Mouse (Mus musculus): ENCODE measurements around the gene Gpr107.

The Gpr107 gene

GRCm38 (mm10) chr2:31200051-31200450 is 47.9 kb downstream of the Gpr107 start:
- DNase-seq (ENCODE audit: low read depth, low spot score): no peak

- DNase-seq (ENCODE audit: low read depth, low spot score): no peak
These were observed 49.7 kb downstream of the Gpr107 start for GRCm38 (mm10) chr2:31201851-31202250.

DNA sequence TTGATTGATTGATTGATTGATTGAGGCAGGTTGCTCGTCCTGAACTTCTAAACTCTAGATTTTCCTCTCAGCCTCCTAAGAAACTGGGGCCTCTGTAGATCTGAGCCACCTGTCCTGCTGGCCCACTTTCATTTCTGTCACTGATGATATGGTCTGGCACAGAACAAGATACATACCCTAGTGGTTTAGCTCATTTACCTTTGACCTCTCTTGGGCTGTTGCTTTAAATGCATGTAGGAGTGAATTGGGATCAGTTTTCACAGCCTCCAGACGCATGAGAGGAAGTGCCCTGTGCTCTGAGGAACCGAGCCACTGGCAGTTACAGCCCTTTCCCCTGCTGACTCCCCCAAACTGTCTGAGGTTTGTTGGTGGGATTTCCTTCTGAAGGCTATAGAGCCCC is 50.2 kb downstream of the Gpr107 start:
- no peak for DNase-seq (ENCODE audit: low read depth, low spot score)

- DNase-seq (ENCODE audit: low read depth, low spot score): no peak
These were observed 50.8 kb downstream of the Gpr107 start for GRCm38 (mm10) chr2:31202956-31203355.

GRCm38 (mm10) chr2:31204677-31205076 is 52.6 kb downstream of the Gpr107 start:
- DNase-seq (ENCODE audit: low read depth, low spot score): no peak

- no peak for DNase-seq (ENCODE audit: low read depth, low spot score)
These were observed 54.1 kb downstream of the Gpr107 start for GRCm38 (mm10) chr2:31206211-31206610.

- DNase-seq (ENCODE audit: low read depth, low spot score): no peak
These were observed 54.8 kb downstream of the Gpr107 start for GRCm38 (mm10) chr2:31206882-31207281.

GRCm38 (mm10) chr2:31208544-31209142 is 56.5 kb downstream of the Gpr107 start:
- no peak for DNase-seq (ENCODE audit: low read depth, low spot score)

GRCm38 (mm10) chr2:31209525-31209924 is 57.4 kb downstream of the Gpr107 start:
- no peak for DNase-seq (ENCODE audit: low read depth, low spot score)

GRCm38 (mm10) chr2:31210144-31210847 is 58.2 kb downstream of the Gpr107 start:
- no peak for DNase-seq (ENCODE audit: low read depth, low spot score)

GRCm38 (mm10) chr2:31211204-31211603 is 59.1 kb downstream of the Gpr107 start:
- DNase-seq (ENCODE audit: low read depth, low spot score): no peak

DNA sequence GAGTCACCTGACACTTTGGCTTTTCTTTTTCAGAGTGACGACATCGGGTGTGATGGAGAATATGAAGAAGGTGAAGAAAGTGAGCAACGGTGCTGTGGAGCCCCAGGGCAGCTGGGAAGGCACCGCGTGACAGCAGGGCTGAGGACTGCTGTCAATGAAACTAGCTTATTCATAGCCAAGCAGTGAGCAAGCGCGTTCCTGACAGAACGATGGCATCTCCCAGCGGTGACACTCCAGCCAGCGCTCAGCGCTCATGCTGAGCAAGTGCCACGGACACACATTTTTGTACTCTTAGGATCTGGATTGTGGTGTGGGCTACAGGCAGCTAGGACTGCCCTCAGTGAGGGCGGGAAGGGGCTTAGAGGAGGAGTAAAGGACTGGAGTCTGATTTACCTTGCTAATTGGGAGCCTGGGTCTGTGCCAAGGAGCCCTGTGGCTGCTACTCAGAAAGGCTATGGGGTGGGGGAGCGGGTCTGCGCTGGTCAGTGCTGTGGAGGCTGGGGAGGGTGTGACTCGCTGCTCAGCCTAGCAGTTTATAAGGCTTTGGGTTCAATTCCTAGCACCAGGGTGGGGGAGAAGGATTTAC is 62.2 kb downstream of the Gpr107 start:
- DNase-seq (ENCODE audit: low read depth, low spot score): no peak

DNA sequence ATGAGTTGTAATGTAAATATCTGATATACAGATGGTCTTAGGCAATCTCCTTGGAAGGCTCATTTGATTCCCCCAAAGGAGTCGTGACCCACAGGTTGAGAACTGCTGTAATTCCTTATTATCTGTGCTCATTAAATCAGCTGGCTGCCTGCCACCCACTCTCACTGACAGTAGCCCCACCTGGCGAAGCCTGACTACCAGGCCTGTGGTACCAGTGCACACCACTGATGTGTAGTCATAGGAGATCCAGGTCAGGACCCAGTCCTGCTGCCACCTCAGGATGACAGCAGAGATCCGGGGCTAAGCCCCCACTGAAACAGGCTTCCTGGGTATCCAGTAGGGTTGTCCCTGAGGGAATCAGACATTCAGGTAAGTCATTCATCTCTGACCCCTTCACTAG is 66.5 kb downstream of the Gpr107 start:
- no peak for DNase-seq (ENCODE audit: low read depth, low spot score)

DNA sequence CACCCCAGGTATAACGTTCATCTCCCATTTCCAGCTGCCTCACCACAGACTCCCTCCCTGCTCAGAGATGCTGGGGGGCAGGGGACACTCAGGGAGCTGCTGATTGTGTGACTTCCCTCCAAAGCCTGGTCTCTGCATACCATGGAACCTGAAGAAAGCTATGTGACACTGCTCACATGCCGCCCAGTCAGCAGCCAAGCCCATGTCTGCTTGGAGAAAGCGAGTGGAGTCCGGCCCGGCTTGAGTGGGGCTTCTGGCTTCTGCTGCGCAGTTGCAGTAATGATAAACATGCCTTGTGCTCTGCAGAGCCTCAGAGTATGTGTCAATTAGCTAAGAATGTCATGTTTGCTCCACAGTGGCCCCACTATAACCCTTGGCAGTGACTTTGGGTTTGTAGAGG is 67.4 kb downstream of the Gpr107 start:
- no peak for DNase-seq (ENCODE audit: low read depth, low spot score)

GRCm38 (mm10) chr2:31220844-31221243 is 68.7 kb downstream of the Gpr107 start:
- no peak for DNase-seq (ENCODE audit: low read depth, low spot score)

- DNase-seq (ENCODE audit: low read depth, low spot score): no peak
These were observed 69.5 kb downstream of the Gpr107 start for GRCm38 (mm10) chr2:31221582-31221981.

DNA sequence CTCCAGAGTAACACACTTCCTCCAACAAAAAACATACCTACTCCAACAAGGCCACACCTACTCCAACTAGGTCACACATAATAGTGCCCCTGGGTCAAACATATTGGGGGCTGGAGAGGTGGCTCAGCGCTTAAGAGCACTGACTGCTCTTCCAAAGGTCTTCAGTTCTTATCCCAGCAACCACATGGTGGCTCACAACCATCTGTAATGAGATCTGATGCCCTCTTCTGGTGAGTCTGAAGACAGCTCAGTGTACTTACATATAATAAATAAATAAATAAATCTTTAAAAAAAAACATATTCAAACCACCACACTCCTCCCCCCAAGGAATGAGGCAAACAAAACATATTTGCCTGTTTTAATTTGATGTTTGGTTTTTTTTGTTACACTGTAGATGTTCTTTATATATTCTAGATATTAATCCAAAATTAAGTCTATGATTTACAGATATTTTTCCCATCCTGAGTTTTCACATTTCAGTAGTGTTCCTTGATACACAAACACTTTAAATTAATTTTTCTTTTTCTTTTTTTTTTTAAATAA is 76.7 kb downstream of the Gpr107 start:
- DNase-seq (ENCODE audit: low read depth, low spot score): no peak

DNA sequence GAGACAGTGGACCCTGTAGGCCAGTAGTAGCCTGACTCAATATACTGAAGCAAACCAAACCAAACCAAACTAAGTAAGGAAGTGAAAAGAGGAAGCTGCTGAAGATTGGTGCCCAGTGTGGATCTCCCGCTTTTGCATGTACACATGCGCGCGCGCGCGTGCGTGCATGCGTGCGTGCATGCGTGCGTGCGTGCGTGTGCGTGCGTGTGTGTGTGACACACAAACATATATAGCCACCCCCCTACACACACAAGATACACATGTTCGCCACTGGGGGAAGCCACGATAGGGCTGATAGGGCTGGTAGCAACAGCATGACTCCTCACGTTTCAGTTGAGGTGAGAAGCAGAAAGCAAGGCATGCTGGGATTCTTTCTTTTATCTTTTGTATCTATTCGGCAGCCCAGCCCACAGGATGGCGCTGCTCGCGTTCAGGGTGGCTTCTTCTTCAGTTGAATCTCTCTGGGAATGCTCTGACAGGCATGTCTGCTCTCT is 87.1 kb downstream of the Gpr107 start:
- no peak for DNase-seq (ENCODE audit: low read depth, low spot score)

GRCm38 (mm10) chr2:31239833-31240232 is 87.7 kb downstream of the Gpr107 start:
- DNase-seq (ENCODE audit: low read depth, low spot score): no peak

GRCm38 (mm10) chr2:31241639-31242038 is 89.5 kb downstream of the Gpr107 start:
- no peak for DNase-seq (ENCODE audit: low read depth, low spot score)

- DNase-seq (ENCODE audit: low read depth, low spot score): no peak
These were observed 92.1 kb downstream of the Gpr107 start for GRCm38 (mm10) chr2:31244216-31244615.

DNA sequence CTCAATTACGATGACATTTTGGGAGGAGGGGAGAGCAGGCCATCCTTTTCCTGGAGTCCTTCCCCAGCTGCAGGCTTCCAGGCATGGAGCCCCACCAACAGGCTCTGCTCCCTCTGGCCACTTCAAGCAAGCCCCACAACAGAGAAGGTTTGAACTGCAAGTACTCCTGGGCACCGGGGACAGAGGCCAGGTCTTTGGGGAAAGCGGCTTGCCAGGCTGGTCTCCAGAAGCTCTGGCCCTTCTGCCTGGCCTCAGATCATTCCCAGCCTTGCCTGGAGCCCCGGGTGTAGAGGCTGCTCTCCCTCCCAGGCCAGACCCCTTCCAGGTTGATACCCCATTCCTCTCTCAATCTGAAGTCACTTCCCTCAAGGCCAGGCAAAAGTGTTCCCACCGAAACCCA is 92.9 kb downstream of the Gpr107 start:
- DNase-seq (ENCODE audit: low read depth, low spot score): no peak

All from c-Kit-negative CD71-positive TER-119-positive erythroid progenitor cells, embryonic 14.5 days (primary cell).